Mouse (Mus musculus) testis, postnatal 14 days (tissue): Measurements from ENCODE around the gene Zfp764.
A peak's percentile ranks its signal among the peaks of the same experiment; 100 is the strongest.
"Not testable (repeated sequence)": the region's sequence is repeated elsewhere in the genome, so short reads cannot be mapped to it uniquely, and the experiment has no call there.

Source experiments
- DNase-seq: peaks from one replicate; pipeline ENCODE4 v3.0.0; 2021; ENCODE audit warnings: low spot score

Zfp764 gene

GRCm38 (mm10) chr7:127406002-127406987, at the start of gene Zfp764:
Gene Zfp764, minus strand, starts transcription at chr7:127406822.
- DNase-seq, result peak; percentile 65

DNA sequence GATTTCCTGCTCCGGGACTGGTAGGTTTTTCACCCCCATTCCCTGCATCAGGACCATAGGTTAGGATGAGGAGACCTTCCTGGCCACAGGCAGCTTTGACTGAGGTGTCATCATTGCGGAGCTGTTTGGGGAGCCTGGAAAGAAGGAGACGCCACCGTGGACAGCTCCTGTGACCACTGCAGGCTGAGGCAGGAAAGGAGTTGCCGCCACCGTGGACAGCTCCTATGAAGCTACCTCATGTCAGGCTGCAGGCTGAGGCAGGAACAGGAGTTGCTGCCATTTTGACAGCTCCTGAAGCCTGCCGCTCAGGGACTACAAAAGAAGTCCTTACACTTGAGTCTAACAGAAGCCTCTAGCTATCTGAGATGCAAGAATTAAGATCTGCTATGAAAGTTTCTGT, 48.3 kb upstream of the Zfp764 start:
- no peak for DNase-seq

- no peak for DNase-seq
Observed at GRCm38 (mm10) chr7:127453056-127453455, 46.4 kb upstream of the Zfp764 start.

DNA sequence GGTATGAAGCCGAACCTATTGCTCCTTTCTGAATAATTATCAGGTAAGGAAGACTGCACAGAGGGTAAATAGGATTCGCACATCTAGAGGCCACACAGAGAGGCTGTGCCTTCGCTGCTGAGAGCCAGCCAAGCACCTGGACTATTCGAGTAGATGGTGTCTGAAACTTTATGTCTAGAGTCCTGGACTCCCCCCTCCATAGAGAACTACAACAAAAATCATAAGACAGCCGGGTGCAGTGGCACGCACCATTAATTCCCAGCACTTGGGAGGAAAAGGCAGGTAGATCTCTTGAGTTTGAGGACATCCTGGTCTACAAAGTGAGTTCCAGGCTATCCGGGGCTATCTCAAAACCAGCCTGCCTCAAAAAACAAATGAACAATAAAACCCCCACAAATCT, 43.3 kb upstream of the Zfp764 start:
- DNase-seq, result no peak

- peak; percentile 93 for DNase-seq
Observed at GRCm38 (mm10) chr7:127448521-127449300, 42.1 kb upstream of the Zfp764 start, which contains the start of gene Zfp689. Gene Zfp689, minus strand, starts transcription at chr7:127449158.

DNA sequence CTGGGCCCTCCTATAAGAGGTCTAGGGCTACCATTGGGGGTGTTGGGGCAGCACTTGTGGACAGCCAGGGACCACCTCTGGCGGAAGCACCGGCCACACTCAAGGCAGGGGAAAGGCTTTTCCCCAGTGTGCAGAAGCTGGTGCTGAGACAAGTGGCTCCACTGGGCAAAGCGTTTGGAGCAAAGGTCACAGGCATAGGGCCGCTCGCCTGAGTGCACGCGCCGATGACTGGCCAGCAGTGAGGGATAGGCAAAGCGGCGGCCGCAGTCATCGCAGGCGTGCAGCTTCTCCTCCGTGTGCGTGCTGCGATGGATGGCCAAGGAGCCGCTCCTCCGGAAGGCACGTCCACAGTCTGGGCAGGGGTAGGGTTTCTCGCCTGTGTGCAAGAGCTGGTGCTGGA, 37.4 kb upstream of the Zfp764 start:
- DNase-seq, result no peak

- DNase-seq, result peak; percentile 56
Observed at GRCm38 (mm10) chr7:127437724-127438123, 31.1 kb upstream of the Zfp764 start.

- no peak for DNase-seq
Observed at GRCm38 (mm10) chr7:127435206-127435605, 28.6 kb upstream of the Zfp764 start.

DNA sequence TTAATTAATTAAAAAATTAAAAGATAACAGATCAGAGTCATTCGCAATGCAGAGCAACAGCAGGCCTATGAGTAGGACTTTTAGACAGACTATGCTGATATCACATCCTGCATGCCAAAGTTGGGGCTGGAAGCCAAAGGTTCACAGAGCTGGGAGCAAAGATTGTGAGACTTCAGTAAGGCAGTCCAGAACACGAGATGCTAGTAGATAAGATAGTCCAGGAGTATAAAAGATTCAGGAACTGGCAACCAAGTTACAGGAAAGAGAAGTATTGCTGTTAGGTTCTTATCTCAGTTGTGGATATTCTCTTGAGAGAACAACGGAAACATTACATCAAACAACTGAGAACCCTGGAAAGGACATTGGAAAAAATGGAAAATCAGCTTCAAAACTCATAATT, 19.7 kb upstream of the Zfp764 start:
- no peak for DNase-seq

GRCm38 (mm10) chr7:127425911-127426310, 19.3 kb upstream of the Zfp764 start:
- no peak for DNase-seq

GRCm38 (mm10) chr7:127425291-127425690, 18.7 kb upstream of the Zfp764 start:
- DNase-seq, result no peak

GRCm38 (mm10) chr7:127422247-127422646, 15.6 kb upstream of the Zfp764 start:
- no peak for DNase-seq

- peak; percentile 90 for DNase-seq
Observed at GRCm38 (mm10) chr7:127421388-127422191, 15.0 kb upstream of the Zfp764 start, which contains the start of gene Zfp688. Gene Zfp688, minus strand, starts transcription at chr7:127422068.

DNA sequence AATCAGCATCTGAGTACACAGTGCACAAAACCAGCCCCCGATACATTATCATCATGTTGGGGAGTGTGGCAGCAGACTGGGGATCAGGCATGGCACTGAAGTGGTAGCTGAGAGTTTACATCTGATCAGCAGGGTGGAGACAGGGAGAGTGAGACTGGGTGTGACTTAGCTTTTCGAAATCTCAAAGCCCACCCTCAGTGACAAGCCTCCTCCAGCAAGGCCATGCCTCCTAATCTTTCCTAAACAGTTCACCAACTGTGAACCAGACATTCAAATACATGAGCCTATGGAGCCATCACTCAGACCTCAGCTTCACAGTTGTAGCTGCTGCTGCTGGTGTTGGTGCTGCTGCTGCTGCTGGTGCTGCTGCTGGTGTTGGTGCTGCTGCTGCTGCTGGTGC, 4.8 kb upstream of the Zfp764 start:
- DNase-seq, result no peak

- not testable (repeated sequence) for DNase-seq
Observed at GRCm38 (mm10) chr7:127404101-127404500, 2.5 kb downstream of the Zfp764 start.

- DNase-seq, result no peak
Observed at GRCm38 (mm10) chr7:127402980-127403379, 3.6 kb downstream of the Zfp764 start.

- DNase-seq, result no peak
Observed at GRCm38 (mm10) chr7:127400355-127400754, 6.3 kb downstream of the Zfp764 start.

- no peak for DNase-seq
Observed at GRCm38 (mm10) chr7:127393944-127394333, 12.7 kb downstream of the Zfp764 start.

DNA sequence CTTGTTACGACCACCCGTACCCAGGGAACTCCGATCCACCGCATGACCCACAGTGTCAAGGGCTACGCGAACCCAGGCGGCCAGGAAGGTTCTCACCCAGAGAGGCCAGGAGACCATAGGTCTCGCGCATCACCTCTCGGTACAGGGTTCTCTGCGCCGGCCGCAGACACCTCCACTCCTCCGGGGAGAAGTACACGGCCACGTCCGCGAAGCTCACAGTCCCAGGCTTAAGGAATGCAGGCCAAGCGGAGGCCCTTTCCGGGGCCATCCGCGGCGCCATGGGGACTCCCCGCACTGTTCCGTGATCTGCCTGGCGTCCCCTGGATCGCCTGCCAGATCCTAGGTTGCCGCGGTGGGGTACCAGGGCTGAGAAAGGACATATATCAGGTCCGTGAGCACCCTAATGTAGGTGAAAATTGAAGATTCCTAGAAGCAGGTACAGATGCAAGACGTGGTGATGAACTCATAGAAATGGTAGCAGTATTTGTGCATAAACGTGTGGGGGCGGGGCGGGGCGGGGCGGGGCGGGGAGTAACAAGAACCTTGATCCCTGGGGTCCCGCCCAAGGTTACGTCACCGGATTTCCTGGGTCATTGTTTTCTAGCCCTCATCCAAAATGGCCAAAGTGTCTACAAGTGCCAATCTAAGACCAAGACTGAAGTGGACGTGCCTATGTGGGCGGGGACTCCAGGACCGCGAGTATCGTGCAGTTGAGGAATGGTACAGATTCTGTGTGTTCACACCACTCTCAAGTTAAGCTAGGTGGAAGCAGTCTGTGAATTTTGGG, 13.3 kb downstream of the Zfp764 start, which contains the start of gene E430018J23Rik:
TSS of gene E430018J23Rik (minus strand) at position 473 of the 787 bp plus-strand sequence.
- peak; percentile 90 for DNase-seq

DNA sequence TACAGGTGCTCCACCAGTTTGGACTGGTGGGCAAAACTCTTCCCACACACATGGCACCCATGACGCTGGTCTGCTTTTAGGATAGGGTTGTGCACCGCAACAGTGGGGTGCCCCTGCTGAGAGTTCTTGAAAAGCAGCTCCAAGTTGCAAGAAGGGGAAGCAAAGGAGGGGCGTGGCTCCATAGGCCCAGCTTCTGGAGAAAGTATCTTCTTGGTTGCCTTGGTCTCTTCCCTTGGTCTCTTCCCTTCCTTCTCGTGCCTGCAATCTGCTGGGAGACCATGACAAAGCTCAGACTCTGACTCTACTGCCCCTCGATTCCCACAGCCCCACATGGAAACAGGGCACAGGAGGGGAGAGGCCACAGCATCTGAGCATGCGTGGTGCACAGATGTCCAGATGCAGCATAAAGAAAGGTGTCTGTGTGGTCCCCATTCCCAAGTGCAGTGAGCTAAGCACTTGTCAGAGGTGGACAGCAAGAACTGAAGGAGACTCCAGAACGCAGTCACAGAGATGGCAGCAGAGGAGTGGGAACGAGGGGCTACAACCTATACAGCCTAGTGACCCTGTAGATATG, 14.3 kb downstream of the Zfp764 start:
- no peak for DNase-seq

DNA sequence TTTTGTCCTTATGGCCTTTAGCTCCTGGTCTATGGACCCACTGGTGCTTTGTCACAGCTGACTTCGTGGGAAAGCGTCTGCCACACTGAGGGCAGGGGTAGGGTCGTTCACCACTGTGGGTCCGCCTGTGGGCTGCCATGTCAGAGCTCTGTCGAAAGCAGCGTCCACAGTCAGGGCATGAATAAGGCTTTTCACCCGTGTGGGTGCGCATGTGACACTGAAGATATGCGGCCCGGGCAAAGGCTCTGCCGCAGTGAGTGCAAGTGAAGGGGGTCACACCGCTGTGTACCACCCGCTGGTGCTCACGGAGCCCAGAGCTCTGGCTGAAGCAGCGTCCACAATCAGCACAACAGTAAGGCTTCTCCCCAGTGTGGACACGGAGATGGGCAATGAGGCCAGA, 15.1 kb downstream of the Zfp764 start:
- DNase-seq, result no peak
